Mouse (Mus musculus): ENCODE data around the gene Dusp16.

GRCm38 (mm10) chr6:134677504-134677903 is 114.9 kb downstream of the Dusp16 start:
- TF ChIP-seq CTCF (IDR thresholded peaks at IDR 0.05; ENCODE audit: low read depth) (no peak), EP300 (IDR thresholded peaks at IDR 0.05; ENCODE audit: low read depth) (no peak)

Measured in liver, postnatal 0 days (tissue).